20 mouse cellular contexts compared by ENCODE assay signal in genomic region chr9:59522906-59523305, GRCm38 (mm10). TPM values are rescaled to one million over a fixed set of nuclear protein-coding genes. Genes with fewer than 3 reads are reported as not detected.
A peak's percentile ranks its signal among the peaks of the same experiment; 100 is the strongest.
DNase-seq lines count a peak whose midpoint lies in the region; ATAC-seq and TF ChIP-seq lines count a peak whose summit lies in the region.
"Had no signal": no experiment of that assay in that cellular context is flagged by ENCODE, and none has a peak within 500 bp of the region (broad histone marks: within the 10 kb centered on the region; RNA-seq: fewer than 3 reads in every experiment).

No protein-coding gene starts in this region.

- no peak for TF ChIP-seq POLR2A in MEL (IDR thresholded peaks at IDR 0.05; ENCODE audit: control insufficient read depth in 1 of 2, insufficient read depth in 1 of 2, low read depth in 1 of 2, low read length in 2 of 2, poor library complexity in 1 of 2)

- H3K27me3 ChIP-seq in kidney, embryonic 16.5 days (ENCODE audit: insufficient read depth, low read length), result no peaks in the 10 kb centered on the region
- no peaks in the 10 kb centered on the region for H3K27me3 ChIP-seq in MEL (ENCODE audit: control insufficient read depth in 1 of 2, insufficient read depth in 2 of 2, low read length in 2 of 2)
- H3K27me3 ChIP-seq in lung, postnatal 0 days (replicated peaks; ENCODE audit: insufficient read depth, low read length), result no peaks in the 10 kb centered on the region
- H3K27me3 ChIP-seq: forebrain, embryonic 15.5 days had no signal

- no peak overlapping the region for H3K27ac ChIP-seq in kidney, embryonic 16.5 days (ENCODE audit: low read length)
- H3K27ac ChIP-seq in MEL (ENCODE audit: control insufficient read depth, low read depth, low read length), result peak overlapping the region; percentile 46; the same call in 1 of the 2 replicates
- no peak overlapping the region for H3K27ac ChIP-seq in lung, postnatal 0 days (ENCODE audit: low read length)
- H3K27ac ChIP-seq: forebrain, embryonic 15.5 days; gastrocnemius, adult 2 months; hindbrain, embryonic 14.5 days; kidney, postnatal 0 days; macrophage; stomach, postnatal 0 days had no signal

- no peak for TF ChIP-seq RAD21 in MEL (IDR thresholded peaks at IDR 0.05; ENCODE audit: low read depth, low read length)

- DNase-seq in adrenal gland, adult (ENCODE audit: inconsistent age in 2 of 2, low spot score in 1 of 2), result peak; percentile 59 to 78
- DNase-seq in adrenal gland, adult 18-20 months (ENCODE audit: low spot score in 2 of 2), result no peak
- peak; percentile 66 for DNase-seq in kidney, adult 11 months
- peak; percentile 56 for DNase-seq in MEL (ENCODE audit: low read depth, low spot score)
- DNase-seq in lung, postnatal 0 days (ENCODE audit: low spot score), result peak; percentile 52
- DNase-seq in embryo, embryonic 10 days (ENCODE audit: low spot score), result no peak
- DNase-seq in right cerebral cortex, postnatal 14 days, result no peak
- DNase-seq: cerebellum, adult 9-11 months; gastrocnemius, adult 2 months; midbrain, embryonic 14.5 days; right cerebral cortex, adult 18-20 months; thymus, postnatal 14 days had no signal

- no peaks in the 10 kb centered on the region for H3K79me2 ChIP-seq in MEL (ENCODE audit: control insufficient read depth, insufficient read depth, low read length, poor library complexity)

- H3K4me1 ChIP-seq in kidney, embryonic 16.5 days (ENCODE audit: insufficient read depth, low read length), result no peaks in the 10 kb centered on the region
- peaks cover 4 to 21% of the 10 kb centered on the region in 2 experiments; a peak in 3 of 4 replicates for H3K4me1 ChIP-seq in MEL (ENCODE audit: control insufficient read depth in 1 of 2, insufficient read depth in 2 of 2, low read length in 2 of 2)
- H3K4me1 ChIP-seq in lung, postnatal 0 days (ENCODE audit: insufficient read depth, low read depth, low read length), result no peaks in the 10 kb centered on the region
- H3K4me1 ChIP-seq: forebrain, embryonic 15.5 days had no signal

- WGBS in kidney, embryonic 16.5 days, result 48% methylated on average over 4 of the region's 4 CpGs
- WGBS in lung, postnatal 0 days, result 19% methylated on average over 4 of the region's 4 CpGs

- TF ChIP-seq CTCF in MEL (IDR thresholded peaks at IDR 0.05 in 2 of 3, conservative IDR thresholded peaks at IDR 0.05 in 1 of 3; ENCODE audit: control insufficient read depth in 1 of 3, insufficient read depth in 1 of 3, low read depth in 2 of 3, low read length in 3 of 3, poor library complexity in 1 of 3, severe bottlenecking in 1 of 3), result no peak
- TF ChIP-seq CTCF in lung, postnatal 0 days (IDR thresholded peaks at IDR 0.05), result no peak

- no peak overlapping the region for H3K4me2 ChIP-seq in kidney, embryonic 16.5 days (replicated peaks; ENCODE audit: low read depth, low read length)
- no peak overlapping the region for H3K4me2 ChIP-seq in lung, postnatal 0 days (replicated peaks; ENCODE audit: low read depth, low read length)
- H3K4me2 ChIP-seq: forebrain, embryonic 15.5 days; hindbrain, embryonic 14.5 days had no signal

- H3K4me3 ChIP-seq in kidney, embryonic 16.5 days (ENCODE audit: low read length), result no peak overlapping the region
- H3K4me3 ChIP-seq in MEL (ENCODE audit: control insufficient read depth in 1 of 2, insufficient read depth in 1 of 2, low read depth in 2 of 2, low read length in 2 of 2), result no peak overlapping the region
- H3K4me3 ChIP-seq in lung, postnatal 0 days (ENCODE audit: low read depth, low read length), result no peak overlapping the region
- H3K4me3 ChIP-seq: forebrain, embryonic 15.5 days; gastrocnemius, adult 2 months had no signal

- H3K9ac ChIP-seq in kidney, embryonic 16.5 days (replicated peaks; ENCODE audit: low read length), result no peak overlapping the region
- H3K9ac ChIP-seq in MEL (ENCODE audit: control insufficient read depth, low read depth, low read length, poor library complexity, severe bottlenecking), result no peak overlapping the region
- no peak overlapping the region for H3K9ac ChIP-seq in lung, postnatal 0 days (replicated peaks; ENCODE audit: low read depth)
- H3K9ac ChIP-seq: forebrain, embryonic 15.5 days; hindbrain, embryonic 14.5 days had no signal

- H3K9me3 ChIP-seq in kidney, embryonic 16.5 days (ENCODE audit: low read length), result no peaks in the 10 kb centered on the region
- H3K9me3 ChIP-seq in MEL (replicated peaks; ENCODE audit: insufficient read depth, low read length), result no peaks in the 10 kb centered on the region
- no peaks in the 10 kb centered on the region for H3K9me3 ChIP-seq in lung, postnatal 0 days (ENCODE audit: low read length)
- H3K9me3 ChIP-seq: forebrain, embryonic 15.5 days had no signal

- peak; percentile 36 to 38; a peak in 3 of 4 replicates for TF ChIP-seq EP300 in MEL (IDR thresholded peaks at IDR 0.05; ENCODE audit: low read depth in 1 of 2, low read length in 2 of 2)
- TF ChIP-seq EP300 in lung, postnatal 0 days (IDR thresholded peaks at IDR 0.05), result peak; percentile 78

- no peaks in the 10 kb centered on the region for H3K36me3 ChIP-seq in kidney, embryonic 16.5 days (ENCODE audit: insufficient read depth, low read length)
- peaks cover 0 to 16% of the 10 kb centered on the region in 2 experiments; a peak in 2 of 4 replicates for H3K36me3 ChIP-seq in MEL (ENCODE audit: control insufficient read depth in 1 of 2, insufficient read depth in 2 of 2, low read length in 2 of 2)
- H3K36me3 ChIP-seq in lung, postnatal 0 days (ENCODE audit: insufficient read depth, low read length), result no peaks in the 10 kb centered on the region
- H3K36me3 ChIP-seq: forebrain, embryonic 15.5 days had no signal

- ATAC-seq in kidney, embryonic 16.5 days (ENCODE audit: low FRiP score, low TSS enrichment), result no peak
- ATAC-seq in lung, postnatal 0 days, result peak; percentile 87
- ATAC-seq: forebrain, embryonic 15.5 days had no signal

TF ChIP-seq in MEL, 35 proteins besides CTCF, POLR2A, EP300 and RAD21:
- TF ChIP-seq GATA1 (IDR thresholded peaks at IDR 0.05; ENCODE audit: low read depth, low read length) (peak; percentile 47; the same call in 1 of the 2 replicates), TAL1 (IDR thresholded peaks at IDR 0.05; ENCODE audit: low read length) (peak; percentile 59), MAX (IDR thresholded peaks at IDR 0.05; ENCODE audit: low read length) (no peak), ELF1 (IDR thresholded peaks at IDR 0.05; ENCODE audit: low read depth, low read length) (0 out of 2 replicates have a peak, but pooled peaks have one; percentile 23)
TF ChIP-seq in MEL: peak in this region for 3.

RNA-seq across cellular contexts. Expression of gene Hexa, which starts 16.4 kb away (rescaled TPM):
- 100 to 1,000 TPM; 110 to 154 TPM for total RNA-seq in adrenal gland, adult 18-20 months (2021)
- polyA plus RNA-seq in kidney, embryonic 16.5 days (2015; fragmentation: Nextera tagmentation; extraction: Ambion mirVana), result 69.7 and 78.1 TPM in 2 replicates
- 38.0 and 44.3 TPM in 2 replicates for total RNA-seq in MEL (2012; rRNA removed)
- polyA plus RNA-seq in MEL (2012; ENCODE audit: insufficient read depth in 1 of 2, insufficient read length in 2 of 2, low read depth in 1 of 2, low replicate concordance in 2 of 2, missing spikeins in 1 of 2), result 10 to 100 TPM in 1 of 2 experiments, not detected in 1; 54.0 TPM
- 61.6 and 69.9 TPM in 2 replicates for polyA plus RNA-seq in lung, postnatal 0 days (2015; fragmentation: Nextera tagmentation; extraction: Ambion mirVana)

RNA-seq across cellular contexts. Expression of gene Tmem202, which starts 16.7 kb away (rescaled TPM):
- 1 to 10 TPM; 2.9 to 3.1 TPM for total RNA-seq in adrenal gland, adult 18-20 months (2021)
- 0.27 TPM in 1 of 2 replicates, not detected in the other for polyA plus RNA-seq in kidney, embryonic 16.5 days (2015; fragmentation: Nextera tagmentation; extraction: Ambion mirVana)
- total RNA-seq in MEL (2012; rRNA removed), result 0.23 and 0.50 TPM in 2 replicates
- not detected for polyA plus RNA-seq in MEL (2012; ENCODE audit: insufficient read depth in 1 of 2, insufficient read length in 2 of 2, low read depth in 1 of 2, low replicate concordance in 2 of 2, missing spikeins in 1 of 2)
- polyA plus RNA-seq in lung, postnatal 0 days (2015; fragmentation: Nextera tagmentation; extraction: Ambion mirVana), result 0.57 and 0.83 TPM in 2 replicates
- polyA plus RNA-seq: liver, adult 2 months had no signal

RNA-seq across cellular contexts. Expression of gene Arih1, which starts 36.5 kb away (rescaled TPM):
- 100 to 1,000 TPM; 113 to 143 TPM for total RNA-seq in adrenal gland, adult 18-20 months (2021)
- 12.4 and 13.6 TPM in 2 replicates for polyA plus RNA-seq in kidney, embryonic 16.5 days (2015; fragmentation: Nextera tagmentation; extraction: Ambion mirVana)
- 46.5 and 47.6 TPM in 2 replicates for total RNA-seq in MEL (2012; rRNA removed)
- 10 to 100 TPM; 48.4 to 60.4 TPM for polyA plus RNA-seq in MEL (2012; ENCODE audit: insufficient read depth in 1 of 2, insufficient read length in 2 of 2, low read depth in 1 of 2, low replicate concordance in 2 of 2, missing spikeins in 1 of 2)
- polyA plus RNA-seq in lung, postnatal 0 days (2015; fragmentation: Nextera tagmentation; extraction: Ambion mirVana), result 7.0 and 9.2 TPM in 2 replicates

RNA-seq across cellular contexts. Expression of gene Celf6, which starts 54.8 kb away (rescaled TPM):
- 1 to 10 TPM; 5.0 to 5.7 TPM for total RNA-seq in adrenal gland, adult 18-20 months (2021)
- 0.32 and 0.53 TPM in 2 replicates for polyA plus RNA-seq in kidney, embryonic 16.5 days (2015; fragmentation: Nextera tagmentation; extraction: Ambion mirVana)
- not detected in 2 replicates for total RNA-seq in MEL (2012; rRNA removed)
- under 1 TPM in 1 of 2 experiments, not detected in 1; 0.13 TPM for polyA plus RNA-seq in MEL (2012; ENCODE audit: insufficient read depth in 1 of 2, insufficient read length in 2 of 2, low read depth in 1 of 2, low replicate concordance in 2 of 2, missing spikeins in 1 of 2)
- 0.16 and 0.25 TPM in 2 replicates for polyA plus RNA-seq in lung, postnatal 0 days (2015; fragmentation: Nextera tagmentation; extraction: Ambion mirVana)
- total RNA-seq: gastrocnemius, adult 2 months; heart, adult 18-20 months; liver, adult 2 months had no signal
- polyA plus RNA-seq: liver, adult 2 months; macrophage had no signal

Comparison
In these comparisons a context has a peak if more than half of its experiments do, and no peak if none do; other contexts are left out.
1. DNase-seq: peak in adrenal gland, adult (2 of 2), kidney, adult 11 months (single experiment), MEL (single experiment) and lung, postnatal 0 days (single experiment); none in adrenal gland, adult 18-20 months (0 of 2), embryo, embryonic 10 days (single experiment) and right cerebral cortex, postnatal 14 days (single experiment).